In the genomic region with DNA sequence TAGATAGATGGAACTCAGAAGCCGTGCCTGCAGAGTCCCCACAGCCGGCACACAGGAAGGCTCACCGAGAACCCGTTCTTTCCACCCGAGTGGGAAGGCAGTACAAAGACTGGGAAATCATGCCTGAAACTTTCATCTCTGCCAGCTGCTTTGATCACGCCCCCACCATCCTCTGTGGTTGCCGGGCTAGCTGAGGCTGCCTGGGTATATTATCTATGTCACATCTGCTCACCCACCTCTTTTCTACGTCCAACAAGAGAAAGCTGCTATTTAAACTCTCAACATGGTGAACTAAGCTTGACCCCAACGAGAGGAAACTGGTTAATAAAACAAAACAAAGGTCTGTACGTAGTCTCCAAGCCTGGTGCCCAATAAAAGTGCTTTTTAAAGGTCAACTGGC, we compare ENCODE assay signal across 12 mouse cellular contexts. TPM values are rescaled to one million over a fixed set of nuclear protein-coding genes. Genes with fewer than 3 reads are reported as not detected.
A peak's percentile ranks its signal among the peaks of the same experiment; 100 is the strongest.
DNase-seq lines count a peak whose midpoint lies in the region; ATAC-seq and TF ChIP-seq lines count a peak whose summit lies in the region.
"Had no signal": no experiment of that assay in that cellular context is flagged by ENCODE, and none has a peak within 500 bp of the region (broad histone marks: within the 10 kb centered on the region; RNA-seq: fewer than 3 reads in every experiment).

No protein-coding gene starts in this region.

- no peak for DNase-seq in cerebellum, adult 2 months
- peak; percentile 10 for DNase-seq in lung, postnatal 10 days
- no peak for DNase-seq in lung, adult 2 months
- peak; percentile 20 to 32 for DNase-seq in left cerebral cortex, adult 2 months (ENCODE audit: extremely low spot score in 1 of 2, low spot score in 2 of 2)
- DNase-seq in thymus, postnatal 14 days, result peak; percentile 81
- DNase-seq: cerebellum, postnatal 10 days; gastrocnemius, postnatal 10 days had no signal

- H3K27ac ChIP-seq in cerebellum, adult 2 months (ENCODE audit: insufficient read depth, low read length), result 0 out of 2 replicates have a peak overlapping the region, but pooled peaks have one; percentile 30
- no peak overlapping the region for H3K27ac ChIP-seq in left cerebral cortex, adult 2 months
- H3K27ac ChIP-seq in midbrain, embryonic 16.5 days (ENCODE audit: low read length), result no peak overlapping the region
- no peak overlapping the region for H3K27ac ChIP-seq in forebrain, embryonic 13.5 days
- H3K27ac ChIP-seq: intestine, embryonic 15.5 days; midbrain, embryonic 15.5 days had no signal

- peaks cover 4% of the 10 kb centered on the region; the same call in 1 of the 2 replicates for H3K36me3 ChIP-seq in midbrain, embryonic 16.5 days (ENCODE audit: control insufficient read depth, insufficient read depth, low read length)
- peaks cover 15% of the 10 kb centered on the region for H3K36me3 ChIP-seq in forebrain, embryonic 13.5 days (ENCODE audit: poor library complexity, severe bottlenecking)
- H3K36me3 ChIP-seq: midbrain, embryonic 15.5 days had no signal

- H3K27me3 ChIP-seq in cerebellum, adult 2 months (ENCODE audit: control insufficient read depth, insufficient read depth, low read length), result no peaks in the 10 kb centered on the region
- no peaks in the 10 kb centered on the region for H3K27me3 ChIP-seq in midbrain, embryonic 16.5 days (ENCODE audit: control insufficient read depth, insufficient read depth, low read depth, low read length)
- no peaks in the 10 kb centered on the region for H3K27me3 ChIP-seq in forebrain, embryonic 13.5 days
- H3K27me3 ChIP-seq: intestine, embryonic 15.5 days; midbrain, embryonic 15.5 days had no signal

- no peak for TF ChIP-seq POLR2A in cerebellum, adult 2 months (IDR thresholded peaks at IDR 0.05; ENCODE audit: borderline replicate concordance, insufficient read depth, low read length)
- no peak for TF ChIP-seq POLR2A in lung, adult 2 months (IDR thresholded peaks at IDR 0.05; ENCODE audit: borderline replicate concordance, extremely low read depth, low read depth, low read length)

- intact Hi-C loops in left cerebral cortex, adult 2 months (cut with DNase I), result no loop called here

- no peak for TF ChIP-seq CTCF in cerebellum, adult 2 months (IDR thresholded peaks at IDR 0.05; ENCODE audit: borderline replicate concordance, insufficient read depth, low read depth, low read length)
- TF ChIP-seq CTCF in lung, adult 2 months (IDR thresholded peaks at IDR 0.05; ENCODE audit: insufficient read depth, low read length), result no peak
- no peak for TF ChIP-seq CTCF in left cerebral cortex, adult 2 months (IDR thresholded peaks at IDR 0.05)

- no peak for ATAC-seq in cerebellum, adult (ENCODE audit: insufficient number of reproducible peaks, low FRiP score, low TSS enrichment)
- no peak for ATAC-seq in midbrain, embryonic 16.5 days
- no peak for ATAC-seq in forebrain, embryonic 13.5 days
- ATAC-seq: intestine, embryonic 15.5 days; midbrain, embryonic 15.5 days had no signal

- no peak overlapping the region for H3K4me2 ChIP-seq in midbrain, embryonic 16.5 days (ENCODE audit: low read length)
- H3K4me2 ChIP-seq in forebrain, embryonic 13.5 days, result no peak overlapping the region
- H3K4me2 ChIP-seq: intestine, embryonic 15.5 days; midbrain, embryonic 15.5 days had no signal

- WGBS in cerebellum, adult 2 months, result 64% methylated on average over 10 of the region's 10 CpGs
- 41% methylated on average over 10 of the region's 10 CpGs for WGBS in lung, adult 2 months
- WGBS in midbrain, embryonic 16.5 days, result 65% methylated on average over 10 of the region's 10 CpGs
- WGBS in forebrain, embryonic 13.5 days, result 80% methylated on average over 10 of the region's 10 CpGs

- no peaks in the 10 kb centered on the region for H3K9me3 ChIP-seq in midbrain, embryonic 16.5 days (replicated peaks; ENCODE audit: control insufficient read depth, low read length, poor library complexity, severe bottlenecking)
- H3K9me3 ChIP-seq in forebrain, embryonic 13.5 days (replicated peaks), result no peaks in the 10 kb centered on the region
- H3K9me3 ChIP-seq: intestine, embryonic 15.5 days; midbrain, embryonic 15.5 days had no signal

- no peak overlapping the region for H3K9ac ChIP-seq in midbrain, embryonic 16.5 days (ENCODE audit: low read depth, low read length)
- H3K9ac ChIP-seq in forebrain, embryonic 13.5 days, result no peak overlapping the region
- H3K9ac ChIP-seq: intestine, embryonic 15.5 days; midbrain, embryonic 15.5 days had no signal

- H3K4me3 ChIP-seq in cerebellum, adult 2 months (replicated peaks; ENCODE audit: insufficient read depth, low read depth, low read length), result no peak overlapping the region
- H3K4me3 ChIP-seq in lung, adult 2 months (replicated peaks; ENCODE audit: extremely low read depth, low read depth, low read length), result no peak overlapping the region
- H3K4me3 ChIP-seq in left cerebral cortex, adult 2 months, result no peak overlapping the region
- no peak overlapping the region for H3K4me3 ChIP-seq in midbrain, embryonic 16.5 days (ENCODE audit: low read depth, low read length)
- no peak overlapping the region for H3K4me3 ChIP-seq in forebrain, embryonic 13.5 days
- H3K4me3 ChIP-seq: intestine, embryonic 15.5 days; midbrain, embryonic 15.5 days had no signal

- H3K4me1 ChIP-seq in cerebellum, adult 2 months (ENCODE audit: control insufficient read depth, insufficient read depth, low read length), result no peaks in the 10 kb centered on the region; the same call in 1 of the 2 replicates
- H3K4me1 ChIP-seq in lung, adult 2 months (ENCODE audit: control insufficient read depth, insufficient read depth, low read length), result no peaks in the 10 kb centered on the region; the same call in 1 of the 2 replicates
- no peaks in the 10 kb centered on the region for H3K4me1 ChIP-seq in midbrain, embryonic 16.5 days (ENCODE audit: control insufficient read depth, insufficient read depth, low read length)
- H3K4me1 ChIP-seq in forebrain, embryonic 13.5 days, result no peaks in the 10 kb centered on the region
- H3K4me1 ChIP-seq: midbrain, embryonic 15.5 days had no signal

RNA-seq across cellular contexts. Expression of a gene that starts 52.1 kb away (rescaled TPM):
- polyA plus RNA-seq in cerebellum, adult 2 months (2012; rRNA removed), result 33.8 and 36.9 TPM in 2 replicates
- 58.8 and 70.4 TPM in 2 replicates for polyA plus RNA-seq in lung, adult 2 months (2012; rRNA removed)
- 10 to 100 TPM; 56.2 to 57.9 TPM for total RNA-seq in left cerebral cortex, adult 2 months (2021)
- polyA plus RNA-seq in midbrain, embryonic 16.5 days (2015; fragmentation: Nextera tagmentation; extraction: Ambion mirVana), result 19.1 and 19.8 TPM in 2 replicates
- 22.8 and 29.1 TPM in 2 replicates for polyA plus RNA-seq in forebrain, embryonic 13.5 days (2015; fragmentation: Nextera tagmentation; extraction: Ambion mirVana)

Comparison
In these comparisons a context has a peak if more than half of its experiments do, and no peak if none do; other contexts are left out.
1. DNase-seq: peak in lung, postnatal 10 days (single experiment), left cerebral cortex, adult 2 months (2 of 2) and thymus, postnatal 14 days (single experiment); none in cerebellum, adult 2 months (0 of 2) and lung, adult 2 months (single experiment).